Mouse (Mus musculus) heart, postnatal 25 days (tissue): ENCODE measurements at regions not wholly inside any gene's neighbourhood (a gene's known extent, or its start where the extent isn't known, plus 50 kb on each side); places are given as distances from the start of the nearest gene placed in this dataset.
A peak's percentile ranks its signal among the peaks of the same experiment; 100 is the strongest.

Experiments used
- DNase-seq: peaks from one replicate; pipeline ENCODE4 v3.0.0; 2022; ENCODE audit warnings: low spot score
- intact Hi-C: fragments of 180-260 bp; cut with DNase I; formaldehyde crosslinking; loops from one replicate; pipeline ENCODE4 v1.15.1; 2025

- intact Hi-C loops: no loop called here
- no peak for DNase-seq
These were observed 238.3 kb downstream of the Spry2 start for GRCm38 (mm10) chr14:105658316-105658715.

- DNase-seq: no peak
- intact Hi-C loops: no loop called here
These were observed 249.5 kb downstream of the Spry2 start for GRCm38 (mm10) chr14:105647166-105647565.

GRCm38 (mm10) chr14:105644428-105644827 lies 252.2 kb downstream of the Spry2 start:
- DNase-seq: no peak
- intact Hi-C loops: no loop called here

GRCm38 (mm10) chr14:105643285-105643957 lies 253.2 kb downstream of the Spry2 start:
- intact Hi-C loops: no loop called here
- DNase-seq: no peak

GRCm38 (mm10) chr14:105632335-105632734 lies 264.3 kb downstream of the Spry2 start:
- intact Hi-C loops: no loop called here
- DNase-seq: no peak

- intact Hi-C loops: no loop called here
- DNase-seq: no peak
These were observed 265.0 kb downstream of the Spry2 start for GRCm38 (mm10) chr14:105631681-105632031.

GRCm38 (mm10) chr14:105630867-105631680 lies 265.5 kb downstream of the Spry2 start:
- no peak for DNase-seq
- intact Hi-C loops: no loop called here

- DNase-seq: no peak
- intact Hi-C loops: no loop called here
These were observed 266.2 kb downstream of the Spry2 start for GRCm38 (mm10) chr14:105630444-105630843.

GRCm38 (mm10) chr14:105628673-105629072 lies 267.9 kb downstream of the Spry2 start:
- no peak for DNase-seq
- intact Hi-C loops: no loop called here

- DNase-seq: no peak
- intact Hi-C loops: no loop called here
These were observed 272.2 kb downstream of the Spry2 start for GRCm38 (mm10) chr14:105624387-105624786.

- DNase-seq: no peak
These were observed 274.5 kb downstream of the Spry2 start for GRCm38 (mm10) chr14:105622166-105622565.

GRCm38 (mm10) chr14:105621124-105621523 lies 275.5 kb downstream of the Spry2 start:
- intact Hi-C loops: no loop called here
- DNase-seq: no peak

More at GRCm38 (mm10) chr14:105622166-105622565, 274.5 kb downstream of the Spry2 start:
- intact Hi-C loops: no loop called here

GRCm38 (mm10) chr14:105619449-105619848 lies 277.2 kb downstream of the Spry2 start:
- no peak for DNase-seq
- intact Hi-C loops: no loop called here

- DNase-seq: peak; percentile 4
- intact Hi-C loops: no loop called here
These were observed 280.9 kb downstream of the Spry2 start for GRCm38 (mm10) chr14:105615766-105616165.

- DNase-seq: no peak
- intact Hi-C loops: no loop called here
These were observed 283.8 kb downstream of the Spry2 start for GRCm38 (mm10) chr14:105612794-105613193.

- intact Hi-C loops: no loop called here
- no peak for DNase-seq
These were observed 287.8 kb downstream of the Spry2 start for GRCm38 (mm10) chr14:105608804-105609203.

GRCm38 (mm10) chr14:105606551-105606950 lies 290.1 kb downstream of the Spry2 start:
- intact Hi-C loops: no loop called here
- no peak for DNase-seq

- intact Hi-C loops: no loop called here
These were observed 292.2 kb downstream of the Spry2 start for GRCm38 (mm10) chr14:105604451-105604850.

GRCm38 (mm10) chr14:105603047-105603461 lies 293.6 kb downstream of the Spry2 start:
- intact Hi-C loops: no loop called here
- no peak for DNase-seq

More at GRCm38 (mm10) chr14:105604451-105604850, 292.2 kb downstream of the Spry2 start:
- DNase-seq: no peak

- intact Hi-C loops: no loop called here
- DNase-seq: no peak
These were observed 296.8 kb downstream of the Spry2 start for GRCm38 (mm10) chr14:105599550-105600453.
